Mouse (Mus musculus) spleen, adult 2 months (tissue): ENCODE data around the gene Fkbp2.

Source experiments
- CTCF ChIP-seq: fragments of 200-500 bp; IDR thresholded peaks from 2 replicates; pipeline ENCODE4 v1.5.1; 2011; ENCODE audit warnings: mild to moderate bottlenecking, inconsistent platforms; ENCODE audit not compliant: insufficient read depth, insufficient read length, insufficient replicate concordance; ENCODE audit errors: extremely low read depth
- POLR2A ChIP-seq: fragments of 200-500 bp; IDR thresholded peaks from 2 replicates; pipeline ENCODE4 v1.6.1; 2011; ENCODE audit warnings: low read depth, low read length, inconsistent platforms

GRCm38 (mm10) chr19:6941372-6942248, 38.7 kb downstream of the Fkbp2 start, which contains the start of gene Bad:
- TF ChIP-seq CTCF = no peak
- TF ChIP-seq POLR2A = no peak
